Mouse (Mus musculus): Measurements from ENCODE around the gene Serpina1f.
"Not testable (repeated sequence)": the region's sequence is repeated elsewhere in the genome, so short reads cannot be mapped to it uniquely, and the experiment has no call there.

Serpina1f gene

GRCm38 (mm10) chr12:103695429-103695828, at the start of gene Serpina1f:
TSS of gene Serpina1f (minus strand) at chr12:103695529.
- DNase-seq: no peak

GRCm38 (mm10) chr12:103737791-103738580, 42.7 kb upstream of the Serpina1f start:
- not testable (repeated sequence) for DNase-seq

GRCm38 (mm10) chr12:103735566-103735965, 40.2 kb upstream of the Serpina1f start:
- DNase-seq: not testable (repeated sequence)

- DNase-seq: not testable (repeated sequence)
Observed at GRCm38 (mm10) chr12:103735101-103735500, 39.8 kb upstream of the Serpina1f start.

- DNase-seq: no peak
Observed at GRCm38 (mm10) chr12:103711537-103711936, 16.2 kb upstream of the Serpina1f start.

GRCm38 (mm10) chr12:103710405-103710804, 15.1 kb upstream of the Serpina1f start:
- DNase-seq: no peak

GRCm38 (mm10) chr12:103706113-103706512, 10.8 kb upstream of the Serpina1f start:
- DNase-seq: no peak

- no peak for DNase-seq
Observed at GRCm38 (mm10) chr12:103705547-103705946, 10.2 kb upstream of the Serpina1f start.

- no peak for DNase-seq
Observed at GRCm38 (mm10) chr12:103700144-103700750, 4.9 kb upstream of the Serpina1f start.

GRCm38 (mm10) chr12:103688221-103688814, 7.0 kb downstream of the Serpina1f start:
- peak; percentile 8 for DNase-seq

GRCm38 (mm10) chr12:103687021-103687420, 8.3 kb downstream of the Serpina1f start:
- no peak for DNase-seq

- no peak for DNase-seq
Observed at GRCm38 (mm10) chr12:103686050-103686449, 9.3 kb downstream of the Serpina1f start.

- DNase-seq: no peak
Observed at GRCm38 (mm10) chr12:103685386-103685785, 9.9 kb downstream of the Serpina1f start.

- DNase-seq: no peak
Observed at GRCm38 (mm10) chr12:103683775-103684174, 11.6 kb downstream of the Serpina1f start.

- no peak for DNase-seq
Observed at GRCm38 (mm10) chr12:103681739-103682138, 13.6 kb downstream of the Serpina1f start.

GRCm38 (mm10) chr12:103681169-103681568, 14.2 kb downstream of the Serpina1f start:
- no peak for DNase-seq

- DNase-seq: not testable (repeated sequence)
Observed at GRCm38 (mm10) chr12:103679853-103680252, 15.5 kb downstream of the Serpina1f start.

GRCm38 (mm10) chr12:103676039-103676438, 19.3 kb downstream of the Serpina1f start, which contains the start of gene Serpina16:
TSS of gene Serpina16 (minus strand) at chr12:103676139.
- no peak for DNase-seq

GRCm38 (mm10) chr12:103673179-103673578, 22.1 kb downstream of the Serpina1f start:
- DNase-seq: no peak

GRCm38 (mm10) chr12:103671483-103671882, 23.8 kb downstream of the Serpina1f start:
- DNase-seq: no peak

GRCm38 (mm10) chr12:103670964-103671363, 24.4 kb downstream of the Serpina1f start:
- no peak for DNase-seq

GRCm38 (mm10) chr12:103670344-103670743, 25.0 kb downstream of the Serpina1f start:
- DNase-seq: no peak

- DNase-seq: no peak
Observed at GRCm38 (mm10) chr12:103665286-103665685, 30.0 kb downstream of the Serpina1f start.

- DNase-seq: not testable (repeated sequence)
Observed at GRCm38 (mm10) chr12:103662053-103662452, 33.3 kb downstream of the Serpina1f start.

Measured in retina, postnatal 1 day (tissue).